Mouse (Mus musculus): ENCODE measurements around the gene Akap7.

DNA sequence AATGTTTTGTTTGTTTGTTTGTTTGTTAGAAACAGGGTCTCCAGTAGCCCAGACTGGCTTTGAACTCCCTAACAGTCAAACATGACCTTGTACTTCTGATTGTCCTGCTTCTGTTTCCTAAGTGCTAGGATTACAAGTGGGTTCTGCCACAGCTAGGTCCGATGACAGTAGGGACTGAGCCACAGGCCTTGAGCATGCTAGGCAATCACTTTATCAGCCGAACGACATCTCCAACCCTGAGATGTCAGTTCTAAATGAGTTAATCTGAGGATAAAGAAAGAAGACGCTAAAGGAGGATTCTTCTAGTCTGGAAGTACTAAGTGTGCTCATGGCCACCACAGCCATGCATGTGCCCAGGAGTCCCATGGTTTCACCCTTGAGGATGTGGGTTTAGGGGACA is 3.1 kb upstream of the Akap7 start:
- TF ChIP-seq GATA1 (IDR thresholded peaks at IDR 0.05; ENCODE audit: low read length) (no peak), TAL1 (IDR thresholded peaks at IDR 0.05; ENCODE audit: low read length) (no peak)

Measured in erythroblast, embryonic 14.5 days (primary cell).